Mouse (Mus musculus) lung, adult 2 months (tissue): ENCODE measurements around the gene Rcor2.

Source experiments
- CTCF ChIP-seq: fragments of 200-500 bp; IDR thresholded peaks from 2 replicates; pipeline ENCODE4 v1.5.1; 2011; ENCODE audit warnings: mild to moderate bottlenecking, low read length, control low read depth; ENCODE audit not compliant: insufficient read depth
- POLR2A ChIP-seq: fragments of 200-500 bp; IDR thresholded peaks from 2 replicates; pipeline ENCODE4 v1.6.1; 2011; ENCODE audit warnings: low read depth, mild to moderate bottlenecking, control low read depth, low read length, borderline replicate concordance; ENCODE audit errors: extremely low read depth

DNA sequence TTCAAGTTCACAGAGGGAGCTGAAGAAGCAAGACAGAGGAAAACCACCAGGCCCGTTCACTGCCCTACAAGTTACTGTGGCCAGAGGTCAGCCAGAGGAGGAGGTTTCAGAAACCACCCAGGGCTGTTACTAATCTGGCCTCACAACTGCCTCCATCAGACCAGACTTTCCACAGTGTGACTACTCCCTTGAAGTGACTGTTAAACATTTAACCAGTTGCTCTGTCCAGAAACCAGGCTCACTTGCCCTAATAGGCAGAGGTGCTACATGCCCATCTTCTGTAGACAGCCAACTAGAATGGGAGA, 35.3 kb downstream of the Rcor2 start:
- TF ChIP-seq CTCF (no peak), POLR2A (no peak)
